In genomic region chr2:32768661-32769285, GRCm38 (mm10) we compare ENCODE assay signal across 12 mouse cellular contexts. TPM values are rescaled to one million over a fixed set of nuclear protein-coding genes. Genes with fewer than 3 reads are reported as not detected.
DNase-seq lines count a peak whose midpoint lies in the region; ATAC-seq lines count a peak whose summit lies in the region.
"Had no signal": no experiment of that assay in that cellular context is flagged by ENCODE, and none has a peak within 500 bp of the region (broad histone marks: within the 10 kb centered on the region; RNA-seq: fewer than 3 reads in every experiment).

No protein-coding gene starts in this region.

- H3K4me1 ChIP-seq in midbrain, embryonic 10.5 days = peaks cover 48% of the 10 kb centered on the region
- peaks cover 6% of the 10 kb centered on the region; the same call in 1 of the 2 replicates for H3K4me1 ChIP-seq in midbrain, embryonic 15.5 days
- 0 out of 2 replicates have a peak, but pooled peaks cover 2% of the 10 kb centered on the region for H3K4me1 ChIP-seq in neural tube, embryonic 15.5 days

- H3K4me2 ChIP-seq in midbrain, embryonic 15.5 days = no peak overlapping the region
- no peak overlapping the region for H3K4me2 ChIP-seq in neural tube, embryonic 15.5 days
- H3K4me2 ChIP-seq: limb, embryonic 13.5 days; neural tube, embryonic 12.5 days; stomach, embryonic 15.5 days had no signal

- DNase-seq in midbrain, embryonic 10.5 days (ENCODE audit: low spot score) = no peak
- peak; percentile 62 for DNase-seq in cerebellum, adult 9-10 months
- DNase-seq in kidney, postnatal 25 days = peak; percentile 69 to 81
- peak; percentile 66 for DNase-seq in lung, postnatal 14 days
- no peak for DNase-seq in adrenal gland, postnatal 4 days (ENCODE audit: low spot score in 2 of 2)
- no peak for DNase-seq in gastrocnemius, postnatal 14 days
- DNase-seq: gastrocnemius, adult 2 months had no signal

- no peaks in the 10 kb centered on the region for H3K9me3 ChIP-seq in midbrain, embryonic 10.5 days (replicated peaks)
- H3K9me3 ChIP-seq in midbrain, embryonic 15.5 days = no peaks in the 10 kb centered on the region
- H3K9me3 ChIP-seq in neural tube, embryonic 15.5 days (replicated peaks) = no peaks in the 10 kb centered on the region
- H3K9me3 ChIP-seq: limb, embryonic 13.5 days; neural tube, embryonic 12.5 days; stomach, embryonic 15.5 days had no signal

- WGBS in midbrain, embryonic 10.5 days = 50% methylated on average over 19 of the region's 19 CpGs
- WGBS in midbrain, embryonic 15.5 days = 54% methylated on average over 19 of the region's 19 CpGs
- 61% methylated on average over 19 of the region's 19 CpGs for WGBS in neural tube, embryonic 15.5 days

- 0 out of 2 replicates have a peak overlapping the region, but pooled peaks have one; percentile 38 for H3K27ac ChIP-seq in midbrain, embryonic 10.5 days (replicated peaks)
- no peak overlapping the region for H3K27ac ChIP-seq in midbrain, embryonic 15.5 days
- H3K27ac ChIP-seq in neural tube, embryonic 15.5 days (replicated peaks) = no peak overlapping the region
- H3K27ac ChIP-seq: gastrocnemius, adult 2 months; limb, embryonic 13.5 days; neural tube, embryonic 12.5 days; stomach, embryonic 15.5 days had no signal

- no peak for ATAC-seq in midbrain, embryonic 15.5 days (replicated peaks)
- ATAC-seq in neural tube, embryonic 15.5 days (ENCODE audit: low FRiP score) = no peak

- no peaks in the 10 kb centered on the region for H3K36me3 ChIP-seq in midbrain, embryonic 10.5 days
- no peaks in the 10 kb centered on the region for H3K36me3 ChIP-seq in midbrain, embryonic 15.5 days (replicated peaks)
- H3K36me3 ChIP-seq in neural tube, embryonic 15.5 days = no peaks in the 10 kb centered on the region
- H3K36me3 ChIP-seq: limb, embryonic 13.5 days; neural tube, embryonic 12.5 days; stomach, embryonic 15.5 days had no signal

- H3K4me3 ChIP-seq in midbrain, embryonic 10.5 days = no peak overlapping the region
- no peak overlapping the region for H3K4me3 ChIP-seq in midbrain, embryonic 15.5 days
- no peak overlapping the region for H3K4me3 ChIP-seq in neural tube, embryonic 15.5 days (replicated peaks)
- H3K4me3 ChIP-seq: gastrocnemius, adult 2 months; limb, embryonic 13.5 days; neural tube, embryonic 12.5 days; stomach, embryonic 15.5 days had no signal

- H3K27me3 ChIP-seq in midbrain, embryonic 10.5 days (ENCODE audit: low read depth, poor library complexity, severe bottlenecking) = peaks cover 23% of the 10 kb centered on the region; the same call in 1 of the 2 replicates
- H3K27me3 ChIP-seq in midbrain, embryonic 15.5 days (replicated peaks) = no peaks in the 10 kb centered on the region
- H3K27me3 ChIP-seq in neural tube, embryonic 15.5 days (replicated peaks) = no peaks in the 10 kb centered on the region
- H3K27me3 ChIP-seq: limb, embryonic 13.5 days; neural tube, embryonic 12.5 days; stomach, embryonic 15.5 days had no signal

- H3K9ac ChIP-seq in midbrain, embryonic 15.5 days = no peak overlapping the region
- no peak overlapping the region for H3K9ac ChIP-seq in neural tube, embryonic 15.5 days (replicated peaks)
- H3K9ac ChIP-seq: limb, embryonic 13.5 days; neural tube, embryonic 12.5 days; stomach, embryonic 15.5 days had no signal

- intact Hi-C loops in gastrocnemius, postnatal 14 days (cut with DNase I; ENCODE audit: low total_unique reads) = no loop called here

RNA-seq across cellular contexts. Expression of gene Ttc16, which starts 6.7 kb away (rescaled TPM):
- polyA plus RNA-seq in midbrain, embryonic 10.5 days (2016; fragmentation: Nextera tagmentation; extraction: Ambion mirVana) = 0.31 TPM in 2 replicates
- 0.89 and 0.92 TPM in 2 replicates for polyA plus RNA-seq in midbrain, embryonic 15.5 days (2015; fragmentation: Nextera tagmentation; extraction: Ambion mirVana)
- 0.50 and 0.70 TPM in 2 replicates for polyA plus RNA-seq in neural tube, embryonic 15.5 days (2015; fragmentation: Nextera tagmentation; extraction: Ambion mirVana)
- under 1 TPM in 1 of 2 experiments, not detected in 1; 0.23 TPM for total RNA-seq in adrenal gland, postnatal 4 days (2021)
- total RNA-seq in gastrocnemius, postnatal 14 days (2021) = not detected
- total RNA-seq: gastrocnemius, adult 2 months had no signal

RNA-seq across cellular contexts. Expression of gene Ptrh1, which starts 6.8 kb away (rescaled TPM):
- 5.2 TPM in 2 replicates for polyA plus RNA-seq in midbrain, embryonic 10.5 days (2016; fragmentation: Nextera tagmentation; extraction: Ambion mirVana)
- 5.9 and 6.1 TPM in 2 replicates for polyA plus RNA-seq in midbrain, embryonic 15.5 days (2015; fragmentation: Nextera tagmentation; extraction: Ambion mirVana)
- 6.1 and 7.5 TPM in 2 replicates for polyA plus RNA-seq in neural tube, embryonic 15.5 days (2015; fragmentation: Nextera tagmentation; extraction: Ambion mirVana)
- total RNA-seq in adrenal gland, postnatal 4 days (2021) = 1 to 10 TPM; 4.0 to 5.2 TPM
- total RNA-seq in gastrocnemius, postnatal 14 days (2021) = 1 to 10 TPM; 2.4 to 3.0 TPM

RNA-seq across cellular contexts. Expression of gene Tor2a, which starts 11.7 kb away (rescaled TPM):
- polyA plus RNA-seq in midbrain, embryonic 10.5 days (2016; fragmentation: Nextera tagmentation; extraction: Ambion mirVana) = 59.2 and 59.8 TPM in 2 replicates
- polyA plus RNA-seq in midbrain, embryonic 15.5 days (2015; fragmentation: Nextera tagmentation; extraction: Ambion mirVana) = 54.1 and 55.9 TPM in 2 replicates
- polyA plus RNA-seq in neural tube, embryonic 15.5 days (2015; fragmentation: Nextera tagmentation; extraction: Ambion mirVana) = 54.4 and 60.6 TPM in 2 replicates
- 10 to 100 TPM; 31.5 to 36.5 TPM for total RNA-seq in adrenal gland, postnatal 4 days (2021)
- 1 to 10 TPM; 7.5 to 8.2 TPM for total RNA-seq in gastrocnemius, postnatal 14 days (2021)

RNA-seq across cellular contexts. Expression of gene Cfap157, which starts 15.5 kb away (rescaled TPM):
- 0.90 and 1.2 TPM in 2 replicates for polyA plus RNA-seq in midbrain, embryonic 10.5 days (2016; fragmentation: Nextera tagmentation; extraction: Ambion mirVana)
- 1.0 and 1.2 TPM in 2 replicates for polyA plus RNA-seq in midbrain, embryonic 15.5 days (2015; fragmentation: Nextera tagmentation; extraction: Ambion mirVana)
- 1.1 and 2.1 TPM in 2 replicates for polyA plus RNA-seq in neural tube, embryonic 15.5 days (2015; fragmentation: Nextera tagmentation; extraction: Ambion mirVana)
- total RNA-seq in adrenal gland, postnatal 4 days (2021) = not detected
- under 1 TPM in 1 of 2 experiments, not detected in 1; 0.35 TPM for total RNA-seq in gastrocnemius, postnatal 14 days (2021)
- total RNA-seq: gastrocnemius, adult 2 months had no signal

RNA-seq across cellular contexts. Expression of gene 6330409D20Rik, which starts 28.0 kb away (rescaled TPM):
- 0.94 and 2.1 TPM in 2 replicates for polyA plus RNA-seq in midbrain, embryonic 10.5 days (2016; fragmentation: Nextera tagmentation; extraction: Ambion mirVana)
- polyA plus RNA-seq in midbrain, embryonic 15.5 days (2015; fragmentation: Nextera tagmentation; extraction: Ambion mirVana) = 3.4 and 4.1 TPM in 2 replicates
- polyA plus RNA-seq in neural tube, embryonic 15.5 days (2015; fragmentation: Nextera tagmentation; extraction: Ambion mirVana) = 2.9 and 3.6 TPM in 2 replicates
- total RNA-seq in adrenal gland, postnatal 4 days (2021) = under 1 TPM in 1 of 2 experiments, not detected in 1; 0.28 TPM
- not detected for total RNA-seq in gastrocnemius, postnatal 14 days (2021)
- total RNA-seq: gastrocnemius, adult 2 months had no signal

Comparison
In these comparisons a context has a peak if more than half of its experiments do, and no peak if none do; other contexts are left out.
1. DNase-seq: peak in cerebellum, adult 9-10 months (single experiment), kidney, postnatal 25 days (2 of 2) and lung, postnatal 14 days (single experiment); none in midbrain, embryonic 10.5 days (single experiment), adrenal gland, postnatal 4 days (0 of 2) and gastrocnemius, postnatal 14 days (single experiment).